Mouse (Mus musculus): ENCODE measurements around the gene Csad.

- TF ChIP-seq EP300 (optimal IDR thresholded peaks at IDR 0.05) (no peak), CTCF (IDR thresholded peaks at IDR 0.05; ENCODE audit: low read depth) (no peak)
Observed at GRCm38 (mm10) chr15:102211895-102212294, 7.4 kb upstream of the Csad start.

Measured in stomach, postnatal 0 days (tissue).